Mouse (Mus musculus) spleen, postnatal 4 days (tissue): ENCODE measurements around the gene Tssc4.

Experiments
- DNase-seq, 2 experiments: peaks; one replicate each; pipeline ENCODE4 v3.0.0; 2022; ENCODE audit warnings: low spot score in 2 of 2

Gene Tssc4

DNA sequence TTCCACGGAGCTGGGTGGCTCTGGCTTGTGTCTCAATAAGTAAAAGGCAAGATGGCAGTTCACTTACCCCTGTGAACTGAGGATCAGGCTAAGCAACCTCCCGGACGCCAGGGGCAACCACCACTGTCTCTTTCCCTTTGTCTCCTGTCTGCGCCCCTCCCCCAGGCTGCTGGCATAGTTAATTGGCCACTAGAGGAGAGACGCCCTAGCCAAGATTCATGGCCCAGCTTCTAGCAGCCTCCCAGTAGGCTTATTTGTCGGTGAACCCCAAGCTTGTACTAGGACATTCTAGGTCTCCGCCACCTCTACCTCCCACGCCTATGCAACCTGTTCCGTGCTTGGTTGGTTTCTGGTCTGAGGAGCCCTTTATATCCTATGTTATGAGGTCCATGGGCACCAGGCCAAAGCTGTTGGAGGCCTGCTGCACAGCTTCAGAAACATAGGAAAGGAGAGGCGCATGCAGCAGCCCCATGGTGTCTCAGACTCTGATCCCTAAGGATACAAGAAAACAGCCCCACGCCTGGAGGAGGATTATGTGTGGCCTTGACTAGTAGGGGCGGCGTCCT is 650 bp upstream of the Tssc4 start:
- DNase-seq: no peak

GRCm38 (mm10) chr7:143069751-143070400 is 827 bp downstream of the Tssc4 start:
- DNase-seq: no peak

- DNase-seq: no peak
These were observed 1.5 kb downstream of the Tssc4 start for GRCm38 (mm10) chr7:143070506-143071070.

- no peak for DNase-seq
These were observed 3.6 kb downstream of the Tssc4 start for GRCm38 (mm10) chr7:143072605-143073004.

- DNase-seq: peak; percentile 52 to 81
These were observed 4.0 kb downstream of the Tssc4 start for GRCm38 (mm10) chr7:143073086-143073485.

DNA sequence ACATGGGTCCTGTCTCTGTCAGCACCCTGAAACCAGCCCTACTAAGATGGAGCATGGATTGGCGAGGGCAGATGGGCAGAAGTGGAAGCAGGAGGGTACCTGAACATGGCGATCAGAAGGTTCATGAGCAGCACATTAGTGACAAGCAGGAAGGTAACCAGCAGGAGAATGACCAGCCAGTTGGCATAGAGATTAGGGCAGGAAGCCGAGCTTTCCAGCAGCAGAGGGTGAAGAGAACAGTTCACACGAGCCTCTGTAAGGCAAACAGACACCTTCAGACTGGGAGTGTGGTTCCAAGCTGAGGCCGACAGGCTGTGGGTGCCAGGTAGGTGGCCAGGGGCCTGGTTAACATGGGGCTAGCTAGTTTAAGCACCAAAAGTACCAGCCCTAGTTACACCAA is 6.3 kb downstream of the Tssc4 start:
- no peak for DNase-seq

- no peak for DNase-seq
These were observed 8.3 kb downstream of the Tssc4 start for GRCm38 (mm10) chr7:143077351-143077750.

- no peak for DNase-seq
These were observed 13.0 kb downstream of the Tssc4 start for GRCm38 (mm10) chr7:143082024-143082423.

DNA sequence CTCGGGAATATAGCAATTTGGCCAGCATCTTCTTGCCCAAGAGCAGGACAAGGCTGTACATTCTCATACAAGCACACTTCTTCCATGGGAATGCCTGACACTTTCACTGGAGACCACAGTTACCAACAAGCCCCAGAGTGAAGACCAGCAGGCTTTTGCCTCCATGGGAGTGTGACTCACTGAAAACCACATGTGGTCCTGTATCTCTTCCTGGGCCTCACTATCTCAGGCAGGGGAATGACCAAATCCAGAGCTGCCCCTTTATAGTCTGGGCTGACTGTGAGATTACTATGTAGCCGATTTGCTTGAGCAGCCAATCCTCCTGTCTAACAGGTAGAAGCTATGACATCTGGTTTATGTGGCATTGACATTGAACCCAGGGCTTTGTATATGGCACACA is 14.7 kb downstream of the Tssc4 start:
- DNase-seq: no peak

DNA sequence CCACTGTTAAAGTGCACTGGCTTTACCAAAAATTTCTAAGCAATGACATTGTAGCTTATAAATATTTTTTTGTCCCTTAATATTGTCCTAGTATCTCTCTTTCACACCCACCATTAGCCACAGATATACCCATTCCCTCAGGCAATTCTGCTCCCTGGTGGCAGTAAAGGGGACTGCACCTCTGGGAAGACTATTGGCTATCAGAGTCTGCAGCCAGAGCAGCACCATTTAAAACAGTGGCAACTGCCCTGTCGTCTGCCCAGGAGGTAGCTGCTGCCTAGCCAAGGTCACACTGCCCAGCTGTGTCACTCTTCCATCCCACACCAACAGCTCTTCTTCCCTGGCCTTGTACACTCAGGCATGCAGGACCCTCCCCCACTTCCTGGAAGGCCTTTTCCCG is 17.3 kb downstream of the Tssc4 start:
- DNase-seq: peak; percentile 76 to 89

DNA sequence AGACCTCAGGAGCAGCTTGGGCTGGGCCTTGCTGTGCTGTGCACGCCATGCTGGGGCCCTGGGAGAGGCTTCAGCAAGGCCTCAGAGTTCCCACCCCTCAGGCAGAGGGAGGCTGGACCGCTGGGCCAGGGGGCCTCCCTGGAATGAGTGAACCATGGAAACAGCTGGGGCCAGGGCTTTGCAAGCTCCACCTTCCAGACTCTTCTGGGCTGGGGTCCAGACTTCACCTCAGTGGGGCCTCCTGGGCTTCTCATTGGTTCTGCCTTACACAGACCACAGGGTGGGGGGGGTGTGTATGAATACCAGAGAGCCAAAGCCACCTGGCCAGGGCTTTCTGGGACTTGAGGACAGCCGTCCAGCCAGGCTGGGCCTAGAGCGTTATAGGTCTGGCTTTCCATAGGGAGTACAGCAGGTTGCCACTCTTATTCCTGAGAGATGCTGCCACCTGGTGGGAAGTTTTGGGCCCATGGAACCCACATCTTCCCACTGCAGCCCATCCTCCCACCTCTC is 18.1 kb downstream of the Tssc4 start:
- no peak for DNase-seq

DNA sequence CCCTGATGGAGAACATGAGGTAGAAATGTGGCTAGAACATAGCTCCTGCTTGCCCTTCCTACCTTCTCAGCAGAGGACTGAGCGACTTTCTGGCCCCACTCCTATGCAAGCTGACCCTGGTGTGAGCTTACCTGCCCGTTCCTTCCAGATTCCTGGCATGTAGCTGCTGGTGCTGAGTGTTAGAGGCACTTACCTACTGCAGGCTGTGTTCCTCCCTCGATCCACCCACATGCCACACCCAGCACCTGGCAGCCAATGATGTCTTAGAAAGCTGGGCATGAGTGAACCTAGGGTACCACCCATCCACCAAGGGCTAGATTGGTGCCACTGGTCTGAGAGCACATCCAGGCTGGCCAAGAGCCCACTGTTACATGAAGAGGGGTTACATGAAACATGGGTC is 24.8 kb downstream of the Tssc4 start:
- no peak for DNase-seq

DNA sequence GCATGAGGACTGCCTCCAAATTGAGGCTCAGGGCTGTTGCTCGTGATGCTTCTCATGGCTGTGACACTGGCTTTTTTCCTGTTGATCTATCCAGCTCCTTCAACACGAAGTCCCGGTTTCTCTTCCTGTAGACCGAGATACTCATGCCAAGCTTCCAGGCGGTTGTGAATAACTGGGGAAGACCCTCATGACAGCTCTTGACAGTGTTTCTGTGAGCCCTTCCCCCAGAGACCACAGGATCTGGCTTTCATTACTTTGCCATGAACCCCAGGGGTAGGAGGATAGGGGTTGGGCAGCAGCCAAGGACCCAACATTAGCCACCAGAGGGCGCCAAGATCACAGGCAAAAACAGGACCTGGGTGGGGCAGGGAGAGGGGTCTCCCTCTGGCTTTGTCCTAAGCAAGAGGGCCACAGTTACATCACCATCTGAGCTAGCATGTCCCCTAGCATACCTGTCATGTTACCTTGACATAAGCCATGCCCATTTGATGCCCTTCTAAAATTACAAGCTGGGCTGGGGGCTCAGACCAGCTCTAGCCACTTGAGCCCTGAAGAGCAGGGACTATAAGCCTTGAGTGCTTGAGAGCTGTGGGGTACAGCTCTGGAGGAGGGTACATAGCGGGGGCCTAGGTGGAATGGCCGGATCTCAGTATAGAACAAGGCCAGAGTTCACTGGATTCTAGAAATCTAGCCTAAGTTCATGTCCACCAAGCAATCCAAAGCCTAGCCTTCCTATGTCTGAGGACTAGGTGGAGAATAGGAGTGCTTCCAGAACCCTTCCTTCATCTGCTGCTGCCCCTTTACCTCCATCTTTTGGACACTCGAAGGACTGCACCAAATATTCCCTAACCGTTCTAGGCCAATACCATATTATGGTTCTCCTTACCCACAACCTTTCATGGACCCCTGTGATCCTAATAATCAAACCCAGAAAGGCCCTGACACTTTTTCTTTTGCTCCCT is 25.8 kb downstream of the Tssc4 start, which contains the start of gene Trpm5:
Gene Trpm5, minus strand, starts transcription at position 51 of the 962 bp plus-strand sequence.
- peak; percentile 52 to 83 for DNase-seq

DNA sequence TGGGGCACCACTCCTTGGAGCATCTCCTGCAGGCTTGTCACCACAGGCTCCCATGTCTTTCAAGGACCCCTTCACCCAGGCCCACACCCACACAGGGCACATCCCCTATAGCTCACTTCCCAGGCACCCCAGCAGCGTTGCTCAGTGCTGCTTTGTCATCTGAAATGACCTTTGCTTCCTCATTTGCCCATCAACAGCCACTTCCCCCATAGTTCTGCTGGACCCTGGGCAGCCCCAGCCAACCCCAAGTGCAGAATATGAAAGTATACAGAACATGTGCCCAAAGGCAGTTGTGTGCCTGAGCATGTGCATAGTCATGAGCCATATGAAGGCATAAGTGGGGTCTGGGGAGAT is 26.5 kb downstream of the Tssc4 start:
- DNase-seq: no peak

DNA sequence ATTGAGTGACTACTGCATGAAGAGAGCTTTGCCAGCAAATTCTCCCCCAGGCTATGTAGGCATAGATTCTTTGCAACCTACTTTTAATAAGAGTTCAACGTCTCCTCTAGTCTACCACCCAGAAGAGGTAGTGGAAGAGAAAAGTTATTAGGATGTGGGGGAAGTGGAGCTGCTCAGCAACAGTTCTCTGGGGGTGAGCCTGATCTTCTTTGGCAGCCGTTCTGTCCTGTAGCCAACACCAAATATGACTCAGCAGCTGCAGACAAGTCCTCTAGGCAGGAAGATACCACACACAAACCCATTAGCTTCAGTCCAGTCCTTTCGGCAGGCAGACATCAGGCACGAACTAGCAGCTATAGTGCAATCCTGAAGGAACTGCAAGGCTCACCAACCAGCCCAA is 31.7 kb downstream of the Tssc4 start:
- DNase-seq: no peak

GRCm38 (mm10) chr7:143105258-143105897 is 36.3 kb downstream of the Tssc4 start:
- DNase-seq: no peak

DNA sequence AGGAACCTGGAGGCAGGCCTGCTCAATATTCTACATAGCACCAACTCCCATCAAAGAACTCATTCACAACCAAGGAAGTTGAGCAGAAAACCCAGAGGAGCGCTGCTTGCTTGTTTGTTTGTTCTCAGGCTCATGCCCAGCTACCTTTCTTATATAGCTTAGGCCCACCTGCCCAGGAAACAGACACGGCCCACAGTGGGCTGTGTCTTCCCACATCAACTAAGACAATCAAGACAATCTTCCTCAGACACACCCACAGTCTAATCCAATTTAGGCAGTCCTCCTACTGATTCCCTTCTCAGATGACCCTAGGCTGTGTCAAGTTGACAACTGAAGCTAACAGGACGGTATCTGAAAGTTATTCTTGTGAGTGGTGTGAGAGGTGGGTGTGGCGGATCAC is 37.0 kb downstream of the Tssc4 start, which contains the start of gene Kcnq1:
Gene Kcnq1, plus strand, starts transcription at position 301 of the 400 bp plus-strand sequence.
- no peak for DNase-seq

GRCm38 (mm10) chr7:143106672-143107465 is 37.8 kb downstream of the Tssc4 start:
- no peak for DNase-seq

- no peak for DNase-seq
These were observed 39.2 kb downstream of the Tssc4 start for GRCm38 (mm10) chr7:143108200-143108599.

- no peak for DNase-seq
These were observed 40.1 kb downstream of the Tssc4 start for GRCm38 (mm10) chr7:143108996-143109660.
